Mouse (Mus musculus) frontal cortex, postnatal 36 days (tissue): ENCODE data around the gene Ush2a.

Source experiments
- DNase-seq, 2 experiments: peaks; one replicate each; pipeline ENCODE4 v3.0.0; 2022; ENCODE audit warnings: low spot score in 2 of 2

Ush2a gene

GRCm38 (mm10) chr1:188668513-188668912, 406.7 kb downstream of the Ush2a start:
- DNase-seq, result no peak

DNA sequence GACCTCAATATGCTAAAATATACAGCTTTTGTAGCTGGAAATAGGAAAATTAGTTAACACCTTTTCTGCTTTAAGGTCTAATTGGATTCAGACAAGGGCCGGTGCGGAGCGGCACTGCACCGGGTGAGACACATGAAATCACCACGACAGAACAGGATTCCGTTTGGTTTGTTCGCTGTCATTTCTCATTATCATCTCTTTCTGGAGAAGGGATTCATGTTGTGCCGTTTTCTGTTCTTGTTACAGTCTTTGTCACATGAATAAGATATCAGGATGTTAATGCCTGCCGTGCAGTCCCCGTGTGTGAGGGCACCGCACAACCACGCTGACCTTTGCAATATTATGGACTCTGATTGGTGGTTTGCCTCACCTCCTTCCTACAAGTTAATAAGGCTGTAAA, 411.0 kb downstream of the Ush2a start:
- DNase-seq, result no peak

GRCm38 (mm10) chr1:188674640-188675510, 413.1 kb downstream of the Ush2a start:
- no peak for DNase-seq

- DNase-seq, result no peak
Observed at GRCm38 (mm10) chr1:188675511-188675863, 413.7 kb downstream of the Ush2a start.

GRCm38 (mm10) chr1:188678189-188678588, 416.4 kb downstream of the Ush2a start:
- no peak for DNase-seq

GRCm38 (mm10) chr1:188686362-188686761, 424.5 kb downstream of the Ush2a start:
- no peak for DNase-seq

- DNase-seq, result no peak
Observed at GRCm38 (mm10) chr1:188696295-188696694, 434.5 kb downstream of the Ush2a start.

DNA sequence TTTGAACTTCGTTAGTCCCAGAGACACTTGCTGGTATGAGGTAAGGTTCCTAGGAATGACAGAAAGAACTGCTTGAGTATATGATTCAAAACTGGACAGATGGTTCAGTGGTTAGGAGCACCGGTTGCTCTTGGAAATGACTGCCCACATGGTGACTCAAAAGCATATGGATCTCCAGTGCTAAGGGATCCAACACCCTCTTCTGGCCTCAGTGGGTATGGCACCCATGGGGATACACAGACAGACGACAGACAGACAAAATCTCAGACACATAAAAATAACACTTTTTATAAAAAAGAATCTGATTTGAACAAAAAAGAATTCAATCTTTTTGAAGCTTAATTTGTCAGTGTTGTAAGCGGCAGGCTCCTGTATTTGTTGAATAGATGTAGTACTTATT, 446.4 kb downstream of the Ush2a start:
- no peak for DNase-seq

DNA sequence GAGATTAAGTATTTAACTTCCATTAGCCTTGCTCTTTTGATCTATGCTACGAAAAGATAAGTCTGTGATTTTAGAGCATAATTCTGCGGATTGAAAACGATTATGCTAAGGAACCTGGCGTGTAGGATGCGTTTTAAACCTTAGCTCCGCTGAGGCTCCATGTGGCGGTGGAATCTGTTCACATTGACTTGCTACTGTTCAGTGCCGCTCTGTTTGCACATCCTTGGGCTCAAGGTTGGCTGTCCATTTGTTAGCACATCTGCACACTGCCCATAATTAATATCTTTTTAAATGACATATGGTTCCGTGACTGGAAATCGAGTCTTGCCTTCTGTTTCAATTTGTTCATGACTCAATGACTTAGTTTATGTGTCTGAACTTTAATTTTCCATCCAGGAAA, 446.9 kb downstream of the Ush2a start:
- DNase-seq, result no peak

- peak; percentile 7 to 19 for DNase-seq
Observed at GRCm38 (mm10) chr1:188714131-188714530, 452.3 kb downstream of the Ush2a start.

DNA sequence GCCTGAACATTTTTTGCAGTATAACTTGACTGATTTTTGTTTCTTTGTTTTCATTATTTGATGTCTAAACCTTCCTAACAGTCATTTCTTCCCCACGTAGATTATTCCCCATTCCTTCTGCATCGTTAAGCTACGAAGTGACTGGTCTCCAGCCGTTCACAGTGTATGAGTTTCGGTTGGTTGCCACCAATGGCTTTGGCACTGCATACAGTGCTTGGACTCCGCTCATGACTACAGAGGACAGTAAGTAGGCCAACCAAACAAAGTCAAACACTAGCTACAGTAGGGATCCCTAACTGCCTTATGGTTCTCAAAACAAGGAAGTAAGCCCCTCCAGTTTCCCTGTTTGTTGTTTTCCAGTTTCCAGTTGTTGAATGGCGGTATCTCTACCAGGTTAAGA, 453.1 kb downstream of the Ush2a start:
- DNase-seq, result no peak

DNA sequence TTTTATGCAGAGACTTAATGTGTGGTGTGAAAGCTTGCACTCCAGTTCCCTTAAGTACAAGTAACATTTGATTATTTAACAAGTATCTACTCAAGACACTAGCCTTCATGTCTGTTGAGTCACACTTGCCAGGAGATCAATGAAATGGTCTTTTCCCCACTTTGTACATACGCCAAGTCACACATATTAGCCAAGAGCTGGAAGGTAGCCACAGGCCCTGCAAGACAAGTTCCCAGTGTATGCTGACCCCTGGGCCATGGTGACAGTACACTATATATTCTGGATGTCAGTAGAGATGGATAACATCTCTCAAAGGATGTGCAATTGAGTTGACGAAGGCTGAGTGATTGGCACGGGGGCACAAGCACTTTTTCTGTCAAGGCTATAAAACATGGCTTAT, 455.1 kb downstream of the Ush2a start:
- DNase-seq, result no peak

DNA sequence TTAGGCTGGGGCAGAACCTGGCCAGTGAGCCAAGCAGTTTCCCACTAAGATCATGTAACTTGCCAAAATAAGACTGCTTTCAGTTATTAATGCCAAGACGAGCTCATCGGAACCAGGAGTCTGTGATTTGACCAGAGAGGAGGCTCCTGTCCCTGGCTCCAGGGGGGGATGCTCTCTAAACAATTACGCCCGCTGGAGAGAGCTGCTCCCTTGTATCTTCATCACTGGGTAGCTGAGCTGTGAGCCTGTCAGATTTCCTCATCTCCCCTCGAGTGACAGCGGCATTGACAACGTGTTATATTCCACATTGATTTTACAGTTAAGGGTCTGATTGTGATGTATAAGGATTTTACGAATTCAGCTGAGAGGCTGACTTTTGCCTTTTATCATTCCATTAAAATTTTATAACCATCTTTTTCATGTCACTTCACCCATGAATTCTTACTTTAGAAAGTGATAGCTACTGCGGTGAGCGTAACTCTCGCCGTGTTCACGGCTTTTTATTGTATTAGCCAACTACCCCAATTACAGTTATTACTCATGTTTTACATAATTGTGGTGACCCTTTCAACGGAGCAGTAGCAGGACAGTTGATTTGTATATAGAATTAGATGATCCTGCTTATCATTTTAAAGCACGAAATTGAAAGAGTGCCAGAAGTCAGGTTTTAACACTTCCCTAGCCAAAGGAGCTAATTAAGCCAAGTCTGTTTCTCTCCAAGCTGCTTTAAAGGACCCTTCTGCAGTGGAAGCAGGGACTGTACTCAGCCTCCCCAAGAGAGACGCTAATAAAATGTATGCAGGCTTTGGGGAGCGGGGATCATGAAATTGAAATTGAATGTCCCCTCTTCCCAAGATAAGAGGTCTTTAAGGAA, 463.5 kb downstream of the Ush2a start:
- no peak for DNase-seq

DNA sequence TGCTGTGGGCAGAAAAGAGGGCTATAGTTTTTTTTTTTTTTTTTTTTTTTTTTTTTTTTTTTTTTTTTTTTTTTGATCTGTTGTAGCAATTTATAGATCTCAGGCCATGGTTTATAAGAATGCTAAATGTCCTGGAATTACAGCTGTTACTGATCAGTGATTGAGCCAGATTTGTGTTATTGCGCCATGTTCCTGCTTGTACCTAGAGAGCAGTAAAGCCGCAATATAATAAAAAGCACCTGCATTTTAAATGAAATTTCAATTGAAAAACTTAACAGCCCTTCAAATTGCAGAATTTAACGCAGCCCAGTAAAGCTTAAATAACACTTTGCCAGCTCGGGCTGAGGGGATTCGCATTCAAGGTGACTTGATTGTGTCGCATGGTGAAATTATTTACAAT, 465.1 kb downstream of the Ush2a start:
- no peak for DNase-seq

GRCm38 (mm10) chr1:188728625-188729024, 466.8 kb downstream of the Ush2a start:
- DNase-seq, result no peak

DNA sequence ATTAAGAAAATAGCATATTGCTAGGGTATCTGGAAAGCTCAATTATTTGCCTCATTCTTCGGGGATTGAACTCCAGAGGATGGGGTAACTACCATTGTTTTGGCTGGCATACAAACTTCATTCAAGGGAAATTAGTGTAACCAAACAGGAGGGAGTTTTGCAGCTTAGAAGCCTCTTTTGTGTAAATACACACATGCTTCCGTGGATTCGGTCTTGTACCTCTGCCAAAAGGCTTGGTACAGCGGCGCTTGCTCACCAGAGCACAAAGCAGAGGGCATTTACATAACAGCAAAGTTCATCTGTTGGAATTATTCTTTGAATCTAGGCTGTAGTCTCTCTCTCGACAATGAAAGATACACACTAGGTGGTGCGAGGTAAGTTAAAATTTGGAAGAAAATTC, 467.4 kb downstream of the Ush2a start:
- DNase-seq, result no peak

DNA sequence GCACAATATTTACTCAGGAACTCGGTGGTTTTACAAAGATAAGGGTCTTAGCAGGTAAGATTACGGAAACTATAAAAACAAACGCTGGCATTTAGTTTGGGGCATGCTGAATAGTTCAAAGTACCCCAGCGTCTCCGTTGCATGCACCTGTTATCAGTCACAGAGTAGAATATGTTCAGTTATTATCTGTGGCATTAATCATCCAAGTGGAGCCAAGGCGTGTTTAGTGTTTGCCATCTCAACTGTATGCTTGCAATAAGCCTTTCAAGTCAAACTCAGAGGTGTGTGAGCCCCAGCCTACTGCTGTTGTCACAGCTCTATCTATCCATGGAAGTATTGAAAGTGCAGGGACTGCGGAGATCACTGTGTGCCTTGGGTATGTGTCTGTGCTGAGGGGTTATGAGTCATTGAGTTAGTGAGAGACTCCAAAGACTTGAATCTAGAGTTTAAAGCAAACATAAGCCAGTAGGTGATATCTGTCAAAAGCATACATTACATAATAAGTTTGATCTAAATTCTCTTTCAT, 473.0 kb downstream of the Ush2a start:
- no peak for DNase-seq

GRCm38 (mm10) chr1:188742971-188743370, 481.1 kb downstream of the Ush2a start:
- DNase-seq, result no peak

DNA sequence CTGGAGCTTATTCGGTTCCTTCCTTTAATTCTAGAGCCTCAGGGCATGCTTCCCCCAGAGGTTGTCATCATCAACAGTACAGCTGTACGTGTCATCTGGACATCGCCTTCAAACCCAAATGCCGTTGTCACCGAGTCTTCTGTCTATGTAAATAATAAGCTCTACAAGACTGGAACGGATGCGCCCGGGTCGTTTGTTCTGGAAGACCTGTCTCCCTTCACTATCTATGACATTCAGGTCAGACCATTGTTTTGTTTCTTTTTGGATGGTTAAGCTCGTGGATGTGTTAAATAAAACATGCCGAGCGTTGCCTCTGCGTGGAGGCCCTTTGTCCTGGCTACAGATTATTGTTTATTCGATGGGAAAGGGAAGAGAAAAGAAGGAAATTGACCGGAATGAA, 493.2 kb downstream of the Ush2a start:
- no peak for DNase-seq

- no peak for DNase-seq
Observed at GRCm38 (mm10) chr1:188760515-188760914, 498.7 kb downstream of the Ush2a start.

DNA sequence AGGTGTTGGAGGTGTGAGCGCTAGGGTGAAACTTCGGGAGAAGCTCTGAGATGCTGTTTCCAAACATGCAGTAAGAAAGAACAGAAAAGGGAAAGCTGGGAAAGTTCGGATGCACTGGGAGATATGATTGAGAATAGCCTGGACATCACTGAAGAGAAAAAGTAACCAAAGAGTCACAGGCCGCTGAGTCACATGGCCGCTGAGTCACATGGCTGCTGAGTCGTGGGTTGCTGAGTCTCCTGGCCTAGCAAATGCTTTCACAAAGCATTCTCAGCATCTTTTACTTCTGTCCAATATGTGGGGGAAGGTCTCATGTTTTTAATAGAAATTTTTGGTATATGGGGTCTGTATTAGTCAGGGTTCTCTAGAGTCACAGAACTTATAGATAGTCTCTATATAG, 500.6 kb downstream of the Ush2a start:
- no peak for DNase-seq

GRCm38 (mm10) chr1:188763761-188764160, 501.9 kb downstream of the Ush2a start:
- DNase-seq, result no peak

- DNase-seq, result no peak
Observed at GRCm38 (mm10) chr1:188770828-188771227, 509.0 kb downstream of the Ush2a start.
